Mouse (Mus musculus): Measurements from ENCODE around the gene Gna11.

The Gna11 gene

DNA sequence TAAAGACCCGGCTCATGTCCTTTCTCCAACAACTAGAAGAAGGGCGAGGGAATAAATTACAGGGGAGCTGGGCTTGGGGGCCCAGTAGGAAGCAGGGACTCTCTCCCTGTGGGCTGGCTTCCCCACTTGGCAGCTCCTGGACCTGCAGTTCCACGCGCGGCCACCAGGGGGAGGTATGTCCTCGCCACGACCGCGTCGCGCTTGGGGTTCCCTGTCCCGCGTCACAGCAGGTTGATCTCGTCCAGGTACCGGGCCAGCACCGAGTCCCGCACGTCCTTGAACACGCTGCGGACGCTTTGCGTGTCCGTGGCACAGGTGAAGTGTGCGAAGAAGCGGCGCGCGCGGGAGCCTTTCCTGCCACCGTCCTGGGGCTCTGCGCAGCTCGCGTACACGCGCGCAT is 42.3 kb downstream of the Gna11 start:
- DNase-seq = peak; percentile 95 to 98

DNA sequence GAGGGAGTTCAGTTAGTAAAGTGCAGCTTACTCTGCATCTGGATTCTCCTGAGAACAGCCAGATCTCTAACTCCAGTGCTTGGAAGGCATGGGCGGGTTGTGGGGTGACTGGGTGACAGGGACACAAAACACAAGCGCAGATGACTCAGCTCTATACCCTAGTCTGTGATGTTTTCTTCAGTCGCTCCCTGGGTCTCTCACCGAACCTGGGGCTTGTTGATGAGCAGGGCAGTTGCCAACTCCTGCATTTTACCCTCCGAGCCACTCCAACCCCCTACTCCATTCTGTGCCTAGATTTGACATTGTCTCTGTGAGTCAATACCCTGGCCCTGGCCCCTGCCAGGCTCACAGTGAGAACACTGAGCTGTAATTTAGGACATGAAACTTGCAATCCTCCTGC is 43.1 kb downstream of the Gna11 start:
- no peak for DNase-seq

DNA sequence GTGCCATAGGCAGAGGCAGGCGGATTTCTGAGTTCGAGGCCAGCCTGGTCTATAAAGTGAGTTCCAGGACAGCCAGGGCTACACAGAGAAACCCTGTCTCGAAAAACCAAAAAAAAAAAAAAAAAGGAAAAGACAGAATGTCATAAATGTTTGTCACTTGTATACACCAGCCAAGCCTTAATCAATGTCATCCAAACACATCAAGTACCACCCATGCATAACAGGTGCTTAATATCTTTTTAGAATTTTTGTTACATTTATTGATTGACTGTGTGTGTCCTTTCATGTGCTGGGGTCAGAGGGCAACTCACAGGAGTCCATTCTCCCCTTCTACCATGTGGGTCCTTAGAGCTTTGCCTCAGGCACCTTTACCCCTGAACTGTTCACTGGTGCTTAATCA is 45.0 kb downstream of the Gna11 start, which contains the start of gene S1pr4:
TSS of gene S1pr4 (minus strand) at position 101 of the 400 bp plus-strand sequence.
- no peak for DNase-seq

DNA sequence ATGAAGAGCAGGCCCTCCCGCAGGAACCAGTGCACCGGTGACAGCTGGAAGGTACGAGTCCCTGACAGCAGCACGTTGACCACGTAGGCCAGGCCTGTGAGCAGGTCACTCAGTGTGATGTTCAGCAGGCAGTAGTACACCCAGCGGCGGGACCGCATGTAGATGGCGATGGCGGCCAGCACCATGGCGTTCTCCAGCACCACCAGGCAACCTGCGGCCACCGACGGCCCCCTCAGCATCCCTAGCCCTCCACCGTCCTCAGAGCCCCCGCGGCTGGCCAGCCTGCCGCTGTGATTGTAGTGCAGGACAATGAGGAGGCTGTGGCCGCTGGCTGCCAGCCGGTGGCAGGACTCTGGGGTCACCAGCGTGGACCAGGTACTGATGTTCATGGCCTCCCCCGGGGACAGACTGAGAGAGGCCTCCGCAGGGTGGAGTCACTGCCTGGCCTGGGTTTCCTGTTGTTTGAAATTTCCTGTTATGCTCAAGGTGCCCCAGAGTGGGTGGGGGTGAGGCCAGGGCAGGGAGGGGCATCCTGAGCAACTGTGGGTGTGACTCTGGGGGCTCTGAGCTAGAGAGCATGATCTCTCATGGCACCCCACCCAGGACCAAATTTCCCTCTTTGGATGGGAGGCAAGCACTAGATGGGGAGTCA is 45.6 kb downstream of the Gna11 start:
- no peak for DNase-seq

DNA sequence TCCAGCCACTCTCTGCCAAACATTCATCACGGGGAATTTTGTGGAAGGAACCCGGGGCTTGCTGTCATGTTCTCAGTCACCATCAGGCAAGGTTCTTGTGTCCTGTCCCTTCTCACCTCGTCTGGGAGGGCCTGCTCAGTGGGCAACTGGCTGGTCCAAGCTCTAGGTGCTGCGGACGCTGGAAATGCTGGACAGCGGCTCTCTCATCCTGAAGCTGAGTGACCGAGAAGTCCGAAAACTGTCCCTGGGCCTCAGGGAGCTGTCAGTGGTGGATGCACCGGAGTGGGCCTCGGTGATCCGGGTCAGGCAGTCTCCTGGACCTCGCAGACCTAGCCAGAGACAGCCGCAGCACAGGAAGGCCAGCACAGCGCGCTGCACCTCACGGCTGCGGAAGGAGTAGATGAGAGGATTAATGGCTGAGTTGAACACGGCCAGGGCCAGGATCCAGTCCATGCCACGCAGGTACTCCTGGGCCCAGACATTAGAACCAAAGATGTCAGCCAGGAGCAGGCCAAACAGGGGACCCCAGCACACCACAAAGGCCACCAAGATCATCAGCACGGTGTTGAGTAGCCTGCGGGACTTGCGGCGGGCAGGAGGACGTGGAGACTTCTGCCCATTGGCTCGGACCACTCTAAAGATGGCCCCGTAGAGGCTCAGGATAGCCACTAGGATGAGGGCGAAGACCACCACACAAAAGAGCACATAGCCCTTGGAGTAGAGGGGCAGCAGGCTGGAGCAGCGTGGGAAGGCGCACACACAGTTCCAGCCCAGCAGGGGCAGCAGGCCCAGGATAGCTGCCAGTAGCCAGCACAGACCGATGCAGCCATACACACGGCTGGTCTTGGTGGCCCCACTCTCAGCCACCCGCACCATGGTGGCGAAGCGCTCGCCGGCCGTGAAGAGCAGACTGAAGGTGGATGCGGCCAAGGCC is 46.4 kb downstream of the Gna11 start:
- DNase-seq = peak in 1 of 2 experiments; percentile 6

DNA sequence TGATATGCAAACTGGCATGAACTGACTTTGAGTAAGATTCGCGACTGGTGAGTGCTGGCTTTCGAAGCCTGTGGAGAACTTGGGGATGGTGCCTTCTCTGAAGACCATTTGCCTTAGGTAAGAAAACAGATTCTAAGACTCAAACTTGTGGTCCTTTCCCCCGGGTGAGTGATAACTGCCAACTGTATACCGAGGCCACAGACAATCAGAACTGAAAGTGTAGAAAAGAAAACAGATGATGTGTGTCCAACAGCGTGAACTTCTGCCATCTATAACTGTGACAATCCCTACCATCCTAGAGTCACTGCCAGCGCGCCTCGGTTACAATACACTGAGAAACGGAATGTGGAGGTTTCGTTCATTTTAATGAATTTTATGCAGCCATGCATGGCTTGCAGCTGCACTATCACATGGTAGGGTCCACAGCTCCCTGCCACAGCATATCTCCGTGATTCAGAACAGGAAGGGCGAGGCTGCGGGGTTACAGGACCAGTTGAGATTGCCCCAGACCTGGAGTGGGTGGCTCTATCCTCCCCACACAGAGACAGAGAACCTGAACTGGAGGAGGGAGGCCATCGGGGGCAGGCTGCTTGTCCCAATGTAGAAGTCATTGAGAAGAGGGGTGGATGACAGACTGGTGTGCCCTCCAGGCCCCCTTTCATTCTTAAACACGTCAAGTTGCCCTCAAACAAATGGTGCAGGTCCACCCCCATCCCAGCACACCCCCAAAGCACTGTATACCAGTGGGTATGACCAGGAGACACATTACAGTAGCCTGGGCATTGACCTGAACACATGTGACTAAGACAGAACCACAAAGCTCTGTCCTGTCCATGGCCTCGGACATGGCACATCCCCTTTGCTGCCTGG is 47.4 kb downstream of the Gna11 start:
- peak in 1 of 2 experiments; percentile 14 for DNase-seq

DNA sequence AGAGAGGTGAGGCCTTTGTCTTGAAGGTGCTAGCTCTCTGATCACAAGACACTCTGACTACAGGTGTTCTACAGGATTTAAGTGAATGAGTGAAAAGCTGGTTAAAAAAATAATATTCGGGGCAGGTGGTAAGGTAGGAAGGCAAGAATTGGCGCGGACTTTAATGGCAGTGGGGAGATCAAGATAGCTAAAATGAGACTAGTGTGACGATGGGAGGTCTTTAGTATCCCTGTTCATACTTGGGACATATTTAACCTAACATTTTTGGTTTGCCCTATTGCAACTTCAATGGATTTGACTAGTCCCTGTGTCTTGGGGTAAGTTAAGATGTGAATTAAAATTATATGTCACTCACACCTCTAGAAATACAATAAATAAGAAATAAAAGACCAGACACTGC is 48.0 kb downstream of the Gna11 start:
- peak in 1 of 2 experiments; percentile 37 for DNase-seq

DNA sequence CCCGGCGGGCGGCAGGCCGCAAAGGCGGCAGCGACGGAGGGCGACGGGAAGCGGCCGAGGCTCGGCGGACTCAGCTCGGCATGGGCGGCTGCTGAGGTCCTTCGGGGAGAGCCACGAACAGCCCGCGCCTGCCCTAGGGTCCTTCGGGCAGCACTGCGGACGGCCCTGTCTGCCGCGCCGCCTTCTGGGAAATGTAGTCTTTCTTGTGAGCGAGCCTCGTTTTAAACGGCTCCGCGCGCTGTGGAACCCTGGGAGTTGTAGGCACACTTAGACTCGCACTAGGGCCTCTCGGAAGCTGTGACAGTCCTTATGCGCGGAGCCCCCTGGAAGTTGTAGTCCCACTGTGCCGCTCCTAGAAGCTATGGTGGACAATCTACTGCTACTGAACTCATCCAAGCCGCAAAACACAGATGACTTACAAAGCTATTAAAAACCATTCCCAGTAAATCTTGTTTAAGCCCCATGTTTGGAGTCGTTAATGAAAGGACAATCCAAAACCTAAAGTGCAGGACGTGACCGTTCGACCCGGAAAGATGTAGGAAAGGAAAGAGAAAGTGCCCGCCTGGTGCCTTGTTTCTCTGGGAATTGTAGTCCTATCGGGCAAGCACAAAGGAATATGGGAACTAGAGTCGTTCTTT is 48.6 kb downstream of the Gna11 start, which contains the start of gene Ncln:
TSS of gene Ncln (minus strand) at position 129 of the 638 bp plus-strand sequence.
- DNase-seq = peak; percentile 99

DNA sequence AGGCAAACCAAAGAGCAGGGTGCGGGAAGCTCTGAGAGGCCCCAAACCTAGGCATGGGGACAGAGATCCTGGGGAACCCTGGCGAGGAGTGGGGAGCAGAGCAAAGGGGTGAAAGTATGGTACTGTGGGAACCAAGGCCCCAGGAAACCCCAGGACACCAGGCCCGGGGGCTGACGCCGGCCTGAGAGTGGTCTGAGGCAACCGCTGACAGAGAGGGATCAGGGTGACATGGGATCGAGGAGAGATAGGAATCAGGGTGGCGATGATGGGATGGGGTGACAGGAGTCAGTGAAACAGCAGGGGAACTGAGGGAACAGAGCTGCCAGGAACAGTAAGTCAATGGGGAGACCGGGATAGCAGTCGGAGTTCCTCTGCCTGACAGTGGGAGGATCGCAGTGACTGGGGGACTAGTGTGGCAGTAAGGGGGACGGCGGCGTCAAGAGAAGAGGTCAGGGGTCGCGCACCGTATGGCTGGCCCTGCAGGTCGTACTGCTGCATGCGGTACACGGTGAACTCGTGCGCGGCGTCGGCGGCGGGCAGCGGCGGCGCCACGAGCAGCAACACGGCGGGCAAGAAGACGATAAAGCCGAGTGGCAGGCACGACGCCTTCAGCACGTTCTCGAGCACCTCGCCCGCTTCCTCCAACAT is 49.2 kb downstream of the Gna11 start:
- DNase-seq = no peak

DNA sequence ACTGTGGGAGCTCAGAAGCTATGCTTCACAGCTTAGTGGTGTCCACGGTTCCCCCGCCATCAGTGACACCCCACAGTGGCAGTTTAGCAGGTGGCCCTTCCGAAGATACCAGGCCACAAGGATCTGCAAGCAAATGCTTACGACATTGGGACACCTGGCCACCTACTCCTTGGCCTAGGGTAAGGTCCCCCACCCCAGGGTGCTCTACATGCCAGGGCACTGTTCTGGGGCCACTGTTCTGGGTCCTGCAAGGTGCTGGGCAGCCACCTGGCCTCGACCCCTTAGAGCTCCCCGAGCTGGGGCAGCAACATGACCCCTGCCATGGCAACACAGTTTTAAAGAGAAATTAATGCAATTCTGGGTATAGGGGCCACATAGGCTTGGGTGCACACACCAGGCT is 49.8 kb downstream of the Gna11 start:
- DNase-seq = peak in 1 of 2 experiments; percentile 41

DNA sequence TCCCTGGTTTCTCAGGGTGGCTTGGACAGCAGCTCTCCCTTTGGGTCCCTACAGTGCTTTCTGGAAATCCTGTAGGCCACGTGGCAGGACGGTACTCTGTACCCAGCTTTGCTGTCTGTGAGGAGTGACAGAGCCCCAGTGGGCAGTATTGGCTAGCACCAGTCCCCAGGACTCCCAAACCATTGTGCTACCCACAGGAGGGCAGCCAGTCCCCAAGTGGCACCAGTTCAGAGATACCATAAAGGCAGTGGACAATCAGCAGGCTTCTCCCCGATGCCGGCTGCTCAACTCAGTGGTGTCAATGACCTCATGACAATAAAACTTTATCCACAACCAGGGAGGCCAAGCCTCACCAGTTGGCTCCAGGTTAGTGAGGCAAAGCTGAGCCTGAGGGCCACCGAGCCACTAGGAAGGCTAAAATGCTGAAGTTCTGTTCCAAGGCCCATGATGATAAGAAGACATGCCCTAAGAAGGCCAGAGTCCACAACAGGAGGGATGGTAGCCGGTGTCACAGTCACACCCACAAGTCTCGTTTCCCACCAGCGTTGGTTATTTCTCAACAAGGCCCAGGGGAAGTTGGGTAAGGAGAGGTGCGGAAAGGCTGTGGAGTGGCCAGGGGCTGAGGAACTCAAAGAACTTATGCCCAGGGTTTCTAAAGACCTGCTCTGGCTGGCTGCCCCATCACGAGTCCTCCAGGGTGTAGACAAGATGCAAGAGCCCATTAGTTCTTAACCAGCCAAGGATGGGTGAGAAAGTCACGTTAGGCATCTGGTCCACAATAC is 50.5 kb downstream of the Gna11 start:
- DNase-seq = peak in 1 of 2 experiments; percentile 14

DNA sequence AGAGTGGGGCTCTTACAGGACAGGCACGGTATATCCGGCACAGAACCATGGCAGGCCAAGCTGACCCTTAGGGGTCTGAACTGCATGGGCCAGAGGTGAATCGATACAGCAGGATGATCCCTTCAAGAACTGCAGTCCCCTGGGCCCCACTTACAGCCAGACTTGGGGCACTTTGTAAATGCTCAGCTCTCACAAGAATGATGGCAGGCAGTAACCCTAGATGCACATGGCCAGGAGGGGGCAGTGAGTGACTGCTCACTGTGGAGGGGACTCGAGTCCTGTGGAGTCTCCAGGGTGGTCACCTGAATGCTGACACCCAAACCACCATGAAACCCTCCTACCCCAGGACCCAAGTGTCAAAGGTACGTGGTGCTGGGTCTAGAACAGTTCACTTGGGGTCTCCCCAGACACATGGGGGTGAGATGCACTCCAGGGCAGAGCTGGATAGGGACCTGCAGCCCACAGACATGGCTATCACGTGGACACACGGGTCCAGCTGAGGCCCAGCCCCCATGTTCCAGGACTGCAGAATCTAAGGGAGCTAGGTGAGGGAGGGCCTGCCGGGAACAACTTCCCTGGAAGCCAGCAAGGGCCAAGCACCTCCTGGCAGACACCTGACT is 51.3 kb downstream of the Gna11 start:
- peak in 1 of 2 experiments; percentile 29 for DNase-seq

DNA sequence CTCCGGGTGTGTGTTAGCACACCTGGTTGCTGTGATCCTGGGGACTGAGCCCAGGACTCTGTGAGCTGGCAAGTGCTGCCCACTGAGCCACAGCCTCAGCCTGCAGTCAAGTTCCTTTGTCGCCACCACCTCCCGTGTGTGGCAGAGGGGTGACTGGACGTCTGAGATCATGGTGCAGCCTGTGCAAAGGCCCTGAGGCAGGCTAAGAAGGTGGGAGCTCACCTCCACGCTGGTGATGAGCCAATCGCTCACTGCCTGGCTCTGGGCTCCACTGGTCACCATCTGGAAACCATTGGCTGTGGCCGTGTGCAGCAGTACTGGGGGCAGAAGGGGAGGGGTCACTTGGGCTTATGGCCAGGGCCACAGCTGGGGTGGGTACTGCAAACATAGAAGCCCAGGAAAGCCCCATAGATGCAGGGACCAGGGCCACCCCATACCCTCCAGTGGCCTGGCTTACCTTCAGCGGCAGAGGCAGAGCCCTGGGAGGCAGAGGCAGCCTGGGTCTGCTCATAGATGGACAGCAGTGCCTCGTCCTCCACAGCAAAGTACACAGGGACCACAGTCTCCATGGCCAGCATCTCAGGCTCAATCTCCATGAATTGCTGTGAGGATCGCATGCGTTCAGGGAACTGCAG is 52.3 kb downstream of the Gna11 start:
- DNase-seq = peak in 1 of 2 experiments; percentile 33

DNA sequence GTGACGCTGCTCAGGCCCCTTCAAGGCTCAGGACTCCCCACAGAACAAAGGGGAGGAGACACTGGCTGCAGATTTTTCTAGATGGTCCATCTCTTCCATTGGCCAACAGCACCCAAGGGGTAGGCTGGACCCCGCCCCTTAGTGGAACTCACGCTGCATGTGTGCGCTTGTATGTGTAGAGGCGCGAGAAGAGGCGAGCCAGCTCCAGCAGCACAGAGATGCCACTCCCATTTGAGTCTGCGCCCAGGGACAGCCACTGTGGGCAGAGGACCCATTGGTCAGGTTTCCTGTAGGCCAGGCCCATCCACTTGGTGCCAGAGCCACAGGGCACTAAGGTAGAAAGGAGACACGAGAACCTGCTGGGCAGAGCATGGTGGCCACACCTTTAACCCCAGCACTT is 54.0 kb downstream of the Gna11 start:
- DNase-seq = peak in 1 of 2 experiments; percentile 10

DNA sequence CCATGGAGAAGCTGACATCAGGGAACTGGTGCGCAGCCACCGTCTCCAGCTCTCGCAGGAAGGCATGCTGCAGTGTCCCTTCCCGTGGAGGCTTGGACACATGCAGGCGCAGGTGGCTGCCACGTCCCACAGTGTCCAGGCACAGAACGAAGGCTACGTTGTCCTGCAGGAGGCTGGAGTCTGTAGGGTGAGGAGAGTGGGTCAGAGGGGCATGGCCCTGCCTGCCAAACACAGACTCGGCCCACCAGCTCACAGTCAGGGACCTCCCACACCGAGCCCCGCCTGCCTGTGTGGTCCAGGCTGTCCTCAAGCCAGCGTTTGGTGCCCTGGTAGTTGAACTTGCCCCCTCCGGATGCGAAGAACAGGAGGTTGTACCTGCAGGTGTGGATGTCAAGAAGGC is 55.0 kb downstream of the Gna11 start:
- peak in 1 of 2 experiments; percentile 4 for DNase-seq

DNA sequence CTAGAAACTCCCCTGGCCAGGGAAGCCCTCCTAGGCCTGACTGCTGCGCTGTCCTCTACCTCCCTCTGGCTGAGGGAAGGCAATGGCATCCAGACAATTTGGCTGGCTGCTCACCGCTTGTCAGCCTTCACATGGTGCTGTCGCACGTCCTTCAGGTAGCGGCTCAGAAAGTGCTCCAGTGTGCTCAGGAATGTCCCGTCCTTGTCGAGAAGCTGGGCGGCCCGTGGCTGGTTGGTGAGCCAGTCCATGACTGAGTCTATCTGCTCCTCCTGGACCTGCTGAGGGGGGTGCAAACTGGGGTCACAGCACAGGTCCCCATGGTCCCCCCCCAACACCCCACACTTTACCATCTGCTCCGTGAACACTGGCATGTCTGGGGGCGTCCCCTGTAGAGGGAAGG is 56.9 kb downstream of the Gna11 start:
- no peak for DNase-seq

DNA sequence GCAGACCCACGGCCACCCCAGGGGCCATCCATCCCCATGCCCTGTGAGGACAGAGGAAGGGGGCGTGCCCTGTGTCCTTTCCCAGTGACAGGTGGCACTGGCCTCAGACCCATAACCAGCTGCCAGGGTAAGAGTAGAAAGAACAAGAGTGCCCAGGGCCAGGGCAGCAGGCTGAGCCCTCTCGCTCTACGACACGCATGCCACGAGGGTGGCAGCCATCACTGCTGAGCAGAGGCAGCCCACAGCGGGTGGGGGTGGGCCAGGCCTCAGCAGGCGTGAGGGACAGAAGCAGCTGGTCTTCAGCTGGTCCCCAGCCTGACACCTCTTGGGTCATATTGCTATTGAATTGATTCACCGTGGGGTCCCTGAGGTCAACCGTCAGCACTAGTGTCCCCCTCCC is 58.5 kb downstream of the Gna11 start:
- no peak for DNase-seq

DNA sequence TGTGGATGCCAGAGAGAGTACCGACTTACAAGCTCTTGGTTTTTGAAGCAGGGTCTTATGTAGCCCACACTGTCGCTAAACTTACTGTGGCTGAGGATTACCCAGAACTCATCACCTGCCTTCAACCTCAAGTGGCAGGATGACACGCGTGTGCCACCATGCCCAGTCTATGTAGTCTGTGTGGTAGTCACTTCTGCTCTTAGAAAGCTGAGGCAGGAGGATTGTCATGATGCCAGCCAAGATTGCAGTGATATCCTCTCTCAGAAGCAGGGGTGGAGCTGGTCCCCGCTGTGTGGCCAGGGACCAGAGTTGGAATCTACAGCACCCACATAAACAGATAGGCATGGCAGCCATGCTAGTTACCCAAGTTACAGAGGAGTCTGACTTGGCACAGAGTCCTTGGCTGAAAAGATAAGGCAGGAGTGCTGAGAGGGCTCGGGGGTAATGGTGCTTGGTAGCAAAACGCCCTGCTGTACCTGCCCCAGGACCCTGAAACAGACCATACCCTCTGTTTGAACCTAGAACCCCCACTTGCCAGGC is 59.4 kb downstream of the Gna11 start:
- no peak for DNase-seq

DNA sequence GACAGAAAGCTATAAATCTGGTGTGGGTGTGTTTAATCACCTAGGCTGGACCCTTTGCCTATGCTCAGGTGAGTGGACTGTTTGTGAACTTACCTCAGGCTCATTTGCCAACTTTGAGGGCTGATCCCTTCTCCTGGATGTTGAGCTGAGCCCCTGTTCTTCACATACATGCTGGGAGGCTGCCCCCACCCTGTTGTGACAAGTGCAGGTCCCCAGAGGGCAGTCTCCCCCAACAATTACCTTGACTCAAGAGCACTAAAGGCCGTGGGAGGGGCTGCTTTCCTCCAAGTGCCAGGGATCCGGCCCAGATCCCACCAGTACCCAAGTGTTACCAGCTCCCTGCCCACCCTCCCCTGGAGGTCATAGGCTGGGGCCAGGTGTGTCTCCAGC is 59.9 kb downstream of the Gna11 start:
- DNase-seq = no peak

All from cerebellum, postnatal 10 days (tissue).